Mouse (Mus musculus): ENCODE results near the gene Tmtc2.

The Tmtc2 gene

DNA sequence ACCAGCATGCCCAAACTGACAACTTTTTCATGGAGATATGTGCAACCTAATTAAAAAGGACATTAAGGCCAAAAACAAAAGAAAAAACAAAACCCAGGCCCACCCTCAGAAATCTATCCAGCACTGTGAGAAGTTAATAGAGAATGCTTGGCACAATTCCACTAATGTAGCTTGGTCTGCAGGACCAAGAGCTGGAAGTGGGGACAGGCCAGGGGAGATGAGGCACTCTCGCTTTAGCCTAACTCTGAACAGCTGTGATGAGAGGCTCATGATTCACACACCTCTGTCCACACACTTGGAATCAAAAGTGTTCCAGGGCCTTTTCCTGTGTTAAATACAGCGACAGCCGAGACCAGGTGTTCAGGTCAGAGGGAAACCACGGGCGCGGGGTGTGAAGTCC lies 79.0 kb downstream of the Tmtc2 start:
- DNase-seq (ENCODE audit: low spot score in 2 of 2) = no peak

- DNase-seq (ENCODE audit: low spot score in 2 of 2) = no peak
Observed at GRCm38 (mm10) chr10:105492485-105492884, 81.8 kb downstream of the Tmtc2 start.

- DNase-seq (ENCODE audit: low spot score in 2 of 2) = no peak
Observed at GRCm38 (mm10) chr10:105490748-105491147, 83.5 kb downstream of the Tmtc2 start.

DNA sequence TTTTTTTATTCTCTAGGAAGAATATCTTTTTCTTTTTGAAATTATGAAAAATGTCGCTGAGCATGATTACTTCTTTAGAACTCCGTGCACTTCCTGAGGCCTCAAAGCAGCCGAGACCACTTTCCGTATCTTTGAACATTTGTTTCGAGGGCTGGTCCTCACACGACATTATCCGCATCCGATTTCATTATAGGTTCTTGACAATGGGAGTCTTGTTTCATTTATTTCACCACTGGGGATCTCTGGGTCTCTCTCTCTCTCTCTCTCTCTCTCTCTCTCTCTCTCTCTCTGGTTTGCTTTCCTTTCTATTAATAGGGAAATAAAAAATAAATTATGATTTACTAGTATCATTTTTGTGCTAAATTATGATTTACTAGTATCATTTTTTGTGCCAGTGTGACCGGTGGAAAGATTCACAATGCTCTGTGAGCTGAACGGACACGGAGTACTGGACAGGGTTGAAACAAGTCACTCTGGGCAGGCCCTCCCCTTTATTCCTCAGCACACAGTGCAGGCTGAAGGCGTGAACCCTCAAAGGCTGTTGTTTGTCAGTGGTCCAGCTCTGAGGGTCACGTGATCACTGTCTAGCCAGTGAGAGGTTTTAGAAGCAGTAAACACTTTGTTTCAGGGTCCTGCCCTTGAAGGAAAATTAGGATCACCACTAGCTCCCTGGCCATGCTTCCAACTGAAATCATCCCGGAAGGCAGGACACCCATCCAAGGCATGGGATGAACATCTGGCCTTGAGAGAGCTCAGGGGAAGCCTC lies 84.1 kb downstream of the Tmtc2 start:
- DNase-seq (ENCODE audit: low spot score in 2 of 2) = no peak

GRCm38 (mm10) chr10:105486977-105487376 lies 87.3 kb downstream of the Tmtc2 start:
- DNase-seq (ENCODE audit: low spot score in 2 of 2) = no peak

DNA sequence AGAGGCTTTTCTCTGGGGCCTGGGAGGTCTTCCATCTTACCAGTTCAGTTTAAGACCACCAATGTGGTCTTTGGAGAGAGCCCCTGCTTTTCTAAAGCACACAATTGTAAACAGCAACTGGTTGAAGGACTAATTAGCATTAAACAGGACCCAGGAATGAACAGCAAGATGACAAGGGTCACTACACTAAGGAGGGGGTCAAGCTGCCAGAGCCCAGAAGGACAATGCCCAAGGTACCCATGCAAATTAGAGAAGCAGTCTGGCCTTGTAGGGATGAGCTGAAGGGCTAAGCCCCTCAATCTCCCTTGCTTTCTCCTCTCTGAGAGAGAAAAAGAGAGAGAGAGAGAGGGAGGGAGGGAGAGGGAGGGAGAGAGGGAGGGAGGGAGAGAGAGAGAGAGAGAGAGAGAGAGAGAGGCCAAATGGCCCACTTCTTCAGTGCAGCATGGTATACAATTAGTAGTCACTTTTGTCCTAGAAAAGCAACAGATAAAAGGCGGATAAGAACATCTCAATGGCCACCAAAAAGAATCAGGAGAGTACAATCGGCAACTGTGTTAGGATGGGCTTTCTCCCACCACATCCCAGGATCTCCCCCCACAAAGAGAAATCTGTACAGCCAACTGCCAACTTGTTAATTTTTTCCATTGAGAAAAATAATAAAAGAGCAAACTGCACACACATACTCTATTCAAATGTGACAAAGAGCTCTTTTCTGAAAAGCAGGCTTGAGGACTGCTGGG lies 89.7 kb downstream of the Tmtc2 start:
- no peak for DNase-seq (ENCODE audit: low spot score in 2 of 2)

- DNase-seq (ENCODE audit: low spot score in 2 of 2) = no peak
Observed at GRCm38 (mm10) chr10:105479771-105480170, 94.5 kb downstream of the Tmtc2 start.

GRCm38 (mm10) chr10:105477623-105478238 lies 96.5 kb downstream of the Tmtc2 start:
- no peak for DNase-seq (ENCODE audit: low spot score in 2 of 2)

- no peak for DNase-seq (ENCODE audit: low spot score in 2 of 2)
Observed at GRCm38 (mm10) chr10:105474162-105474830, 100.0 kb downstream of the Tmtc2 start.

- no peak for DNase-seq (ENCODE audit: low spot score in 2 of 2)
Observed at GRCm38 (mm10) chr10:105464378-105464777, 109.9 kb downstream of the Tmtc2 start.

- no peak for DNase-seq (ENCODE audit: low spot score in 2 of 2)
Observed at GRCm38 (mm10) chr10:105453441-105453840, 120.8 kb downstream of the Tmtc2 start.

DNA sequence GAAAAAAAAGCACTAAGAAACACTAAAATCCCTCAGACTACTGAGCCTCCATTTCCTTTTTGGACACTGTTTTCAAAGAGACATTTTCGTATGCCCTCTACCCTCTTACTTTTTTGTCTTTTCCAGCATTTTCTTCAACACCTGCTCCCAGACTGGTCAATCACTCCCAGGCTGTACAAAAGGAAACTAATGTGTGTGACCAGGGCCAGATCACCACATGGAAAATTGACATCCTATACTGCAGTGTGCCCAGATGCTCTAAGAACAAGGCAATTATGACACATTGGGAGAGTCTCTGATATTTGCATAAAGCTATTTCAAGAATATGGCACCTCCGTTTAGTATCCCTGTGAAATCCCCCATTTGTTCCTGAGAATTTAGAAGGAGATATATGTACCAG lies 127.1 kb downstream of the Tmtc2 start:
- DNase-seq (ENCODE audit: low spot score in 2 of 2) = no peak

DNA sequence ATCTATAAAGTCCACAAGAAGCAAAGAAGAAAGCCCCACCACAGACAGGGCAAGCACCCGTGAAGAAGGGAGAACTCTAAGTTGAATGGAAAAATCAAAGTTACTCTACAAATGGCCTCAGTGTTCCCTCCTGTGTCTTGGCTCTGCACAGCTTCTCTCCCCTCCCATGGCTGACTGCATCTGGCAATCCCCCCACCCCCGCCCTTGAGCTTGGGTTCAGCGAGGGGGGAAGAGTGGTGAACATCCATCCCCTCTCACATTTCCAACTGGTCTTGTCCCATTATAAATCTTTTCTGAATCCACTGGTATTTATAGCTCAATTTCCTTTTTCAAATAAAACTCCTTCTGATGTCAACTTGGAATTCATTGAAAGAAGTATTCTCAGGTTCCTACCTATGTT lies 129.9 kb downstream of the Tmtc2 start:
- no peak for DNase-seq (ENCODE audit: low spot score in 2 of 2)

DNA sequence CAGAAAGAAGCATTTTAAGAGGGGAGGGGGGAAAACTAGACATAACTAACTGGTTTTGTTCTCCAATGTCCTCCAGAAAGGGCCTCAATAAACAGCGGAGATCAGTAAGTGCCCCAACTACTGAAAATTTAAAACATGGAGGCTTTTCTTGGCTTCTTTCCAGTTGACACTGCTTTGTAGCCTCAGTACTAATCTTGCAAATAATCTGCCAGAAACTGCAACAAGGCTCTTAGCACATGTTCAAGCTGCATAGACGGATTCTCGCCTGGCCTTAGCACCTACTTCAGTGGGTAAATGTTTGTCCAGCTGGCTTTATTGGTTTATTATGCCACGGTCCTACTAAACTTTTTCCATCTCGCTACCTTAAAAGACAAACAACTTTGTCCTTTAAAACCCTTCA lies 139.4 kb downstream of the Tmtc2 start:
- no peak for DNase-seq (ENCODE audit: low spot score in 2 of 2)

- DNase-seq (ENCODE audit: low spot score in 2 of 2) = no peak
Observed at GRCm38 (mm10) chr10:105430885-105431284, 143.4 kb downstream of the Tmtc2 start.

- DNase-seq (ENCODE audit: low spot score in 2 of 2) = no peak
Observed at GRCm38 (mm10) chr10:105430232-105430631, 144.0 kb downstream of the Tmtc2 start.

DNA sequence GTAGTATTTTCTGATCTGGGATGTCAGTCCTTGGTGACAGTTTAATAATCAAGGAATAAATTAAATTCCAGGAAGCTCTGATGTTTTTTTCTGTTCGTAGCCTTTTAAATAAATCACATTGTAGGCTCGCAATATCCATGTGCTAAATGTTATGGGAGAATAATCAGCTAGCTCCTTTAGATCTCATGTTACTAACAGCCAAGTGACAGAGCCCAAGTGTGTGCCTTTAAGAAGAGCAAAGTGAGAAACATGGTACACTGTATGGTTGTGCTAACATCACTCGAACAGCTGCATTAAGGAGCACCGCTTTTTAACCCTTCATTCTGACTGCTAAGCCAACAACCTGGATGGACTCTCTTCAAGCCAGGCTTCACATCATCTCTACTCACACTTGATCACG lies 146.2 kb downstream of the Tmtc2 start:
- DNase-seq (ENCODE audit: low spot score in 2 of 2) = no peak

GRCm38 (mm10) chr10:105427625-105428024 lies 146.6 kb downstream of the Tmtc2 start:
- DNase-seq (ENCODE audit: low spot score in 2 of 2) = no peak

GRCm38 (mm10) chr10:105425052-105425451 lies 149.2 kb downstream of the Tmtc2 start:
- no peak for DNase-seq (ENCODE audit: low spot score in 2 of 2)

GRCm38 (mm10) chr10:105423187-105423586 lies 151.1 kb downstream of the Tmtc2 start:
- no peak for DNase-seq (ENCODE audit: low spot score in 2 of 2)

DNA sequence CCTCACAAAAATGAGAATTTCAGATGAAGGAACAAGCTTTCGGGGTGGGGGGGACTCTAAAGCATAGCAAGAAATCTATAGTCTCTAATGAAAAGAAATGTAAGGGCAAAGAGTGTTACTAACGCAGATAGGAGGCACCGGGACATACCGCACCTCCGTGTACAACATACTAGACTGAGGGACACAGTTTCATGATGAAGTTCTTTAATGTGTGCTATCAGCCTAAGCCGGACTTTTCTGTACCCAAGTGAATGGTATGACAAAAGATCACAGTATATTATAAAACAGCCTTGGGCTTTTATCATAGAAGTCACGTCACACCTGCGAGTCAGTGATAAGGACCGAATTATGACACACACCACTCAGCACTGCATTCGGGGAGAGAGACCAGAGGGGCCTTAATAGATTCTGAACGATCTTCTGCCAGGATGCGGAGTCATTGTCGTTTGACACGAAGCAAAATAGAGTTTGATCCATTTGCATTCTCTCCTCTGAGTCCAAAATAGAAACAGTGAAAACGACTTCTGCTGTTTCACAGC lies 156.3 kb downstream of the Tmtc2 start:
- no peak for DNase-seq (ENCODE audit: low spot score in 2 of 2)

GRCm38 (mm10) chr10:105416601-105417000 lies 157.7 kb downstream of the Tmtc2 start:
- no peak for DNase-seq (ENCODE audit: low spot score in 2 of 2)
